Mouse (Mus musculus): ENCODE data around the gene Akap13. TPM values are rescaled to one million over a fixed set of nuclear protein-coding genes. Genes with fewer than 3 reads are reported as not detected.

Gene Akap13
- polyA plus RNA-seq, 1 experiment from 2014 or later = 17.4 TPM

DNA sequence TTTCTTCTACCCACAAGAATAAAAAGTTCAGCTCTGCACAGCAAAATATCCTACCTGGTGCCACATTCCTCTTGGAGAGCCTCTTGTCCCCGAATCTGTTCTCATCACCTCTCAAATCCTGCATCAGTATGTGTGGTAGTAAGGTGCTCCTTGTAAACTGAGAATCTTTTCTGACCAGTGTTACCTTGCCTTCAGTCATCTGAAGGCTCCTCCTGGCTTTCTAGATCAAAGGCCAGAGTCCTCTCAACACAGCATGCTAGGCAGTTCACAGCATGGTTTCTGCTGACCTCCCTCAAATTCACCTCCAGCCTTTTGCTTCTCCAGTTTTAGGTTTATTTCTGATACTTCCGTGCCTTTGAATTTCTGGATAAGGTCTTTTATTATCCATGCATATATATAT is 15.1 kb upstream of the Akap13 start:
- WGBS = 85% methylated on average over 2 of the region's 2 CpGs
- Histone ChIP-seq H3K27me3 (replicated peaks; ENCODE audit: control insufficient read depth, insufficient read depth, low read length) (no peaks in the 10 kb centered on the region), H3K9me3 (ENCODE audit: control insufficient read depth) (no peaks in the 10 kb centered on the region), H3K9ac (ENCODE audit: low read depth, low read length) (no peak overlapping the region), H3K4me1 (replicated peaks; ENCODE audit: control insufficient read depth, insufficient read depth, low read length) (no peaks in the 10 kb centered on the region), H3K27ac (ENCODE audit: low read depth, low read length) (no peak overlapping the region), H3K36me3 (ENCODE audit: control insufficient read depth, insufficient read depth) (no peaks in the 10 kb centered on the region), H3K4me2 (replicated peaks; ENCODE audit: low read depth) (no peak overlapping the region), H3K4me3 (ENCODE audit: low read depth, low read length) (no peak overlapping the region)
- ATAC-seq = no peak
- TF ChIP-seq CTCF (IDR thresholded peaks at IDR 0.05; ENCODE audit: low read depth) = no peak

- H3K4me3 ChIP-seq (ENCODE audit: low read depth, low read length) = no peak overlapping the region
- no peak for ATAC-seq
- no peak overlapping the region for H3K9ac ChIP-seq (ENCODE audit: low read depth, low read length)
- no peaks in the 10 kb centered on the region for H3K36me3 ChIP-seq (ENCODE audit: control insufficient read depth, insufficient read depth)
- H3K4me1 ChIP-seq (replicated peaks; ENCODE audit: control insufficient read depth, insufficient read depth, low read length) = no peaks in the 10 kb centered on the region
- H3K27ac ChIP-seq (ENCODE audit: low read depth, low read length) = no peak overlapping the region
- no peaks in the 10 kb centered on the region for H3K9me3 ChIP-seq (ENCODE audit: control insufficient read depth)
- H3K4me2 ChIP-seq (replicated peaks; ENCODE audit: low read depth) = no peak overlapping the region
- WGBS = 74% methylated on average over 2 of the region's 2 CpGs
- H3K27me3 ChIP-seq (replicated peaks; ENCODE audit: control insufficient read depth, insufficient read depth, low read length) = no peaks in the 10 kb centered on the region
- TF ChIP-seq CTCF (IDR thresholded peaks at IDR 0.05; ENCODE audit: low read depth) = no peak
These were observed 13.4 kb upstream of the Akap13 start for GRCm38 (mm10) chr7:75441947-75442346.

DNA sequence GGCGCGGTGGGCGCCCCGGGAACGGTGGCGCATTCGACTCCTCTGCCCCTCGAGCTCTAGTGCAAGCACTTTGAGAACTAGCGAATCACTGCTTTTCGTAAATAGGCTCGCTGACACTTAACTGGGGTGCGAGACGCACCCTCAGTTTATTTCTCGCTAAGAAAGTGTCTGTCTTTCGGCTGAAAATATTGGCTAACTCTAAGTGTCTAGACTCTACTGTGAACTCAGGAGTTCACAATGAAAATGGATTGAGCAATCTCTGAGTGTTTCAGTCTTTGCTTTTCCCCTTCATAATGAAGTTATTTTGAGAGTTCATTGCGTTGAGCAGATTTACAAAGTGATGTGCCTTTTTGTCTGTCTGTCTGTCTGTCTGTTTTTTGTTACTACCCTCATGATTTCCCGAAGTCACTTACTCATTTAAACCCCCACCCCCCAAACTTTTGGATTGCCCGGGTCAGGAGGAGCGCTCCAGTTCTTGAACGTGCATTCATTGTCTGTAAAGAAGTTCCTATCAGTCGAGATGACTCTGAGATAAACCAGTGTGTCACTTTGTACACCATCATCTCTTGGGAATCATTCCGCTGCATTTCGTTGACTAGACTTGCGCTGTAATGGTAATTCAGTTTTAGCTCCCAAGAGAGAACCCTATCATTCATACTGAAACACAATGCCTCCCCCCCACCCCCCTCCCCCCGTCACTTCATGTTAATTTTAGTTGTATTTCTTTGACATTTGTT is 986 bp downstream of the Akap13 start:
- H3K27ac ChIP-seq (ENCODE audit: low read depth, low read length) = peak overlapping the region; percentile 99
- 2% methylated on average over 25 of the region's 25 CpGs for WGBS
- H3K4me3 ChIP-seq (ENCODE audit: low read depth, low read length) = peak overlapping the region; percentile 93
- no peaks in the 10 kb centered on the region for H3K9me3 ChIP-seq (ENCODE audit: control insufficient read depth)
- ATAC-seq = no peak
- H3K4me1 ChIP-seq (replicated peaks; ENCODE audit: control insufficient read depth, insufficient read depth, low read length) = 0 out of 2 replicates have a peak, but pooled peaks cover 3% of the 10 kb centered on the region
- TF ChIP-seq CTCF (IDR thresholded peaks at IDR 0.05; ENCODE audit: low read depth) = no peak
- peak overlapping the region; percentile 85 for H3K4me2 ChIP-seq (replicated peaks; ENCODE audit: low read depth)
- no peaks in the 10 kb centered on the region for H3K36me3 ChIP-seq (ENCODE audit: control insufficient read depth, insufficient read depth)
- no peaks in the 10 kb centered on the region for H3K27me3 ChIP-seq (replicated peaks; ENCODE audit: control insufficient read depth, insufficient read depth, low read length)
- peak overlapping the region; percentile 93 for H3K9ac ChIP-seq (ENCODE audit: low read depth, low read length)

- no peak for ATAC-seq
- WGBS = 57% methylated on average over 1 of the region's 1 CpGs
- H3K4me2 ChIP-seq (replicated peaks; ENCODE audit: low read depth) = no peak overlapping the region
These were observed 5.0 kb downstream of the Akap13 start for GRCm38 (mm10) chr7:75460290-75460689.

GRCm38 (mm10) chr7:75463579-75464162 is 8.3 kb downstream of the Akap13 start:
- no peak overlapping the region for H3K4me2 ChIP-seq (replicated peaks; ENCODE audit: low read depth)
- H3K9ac ChIP-seq (ENCODE audit: low read depth, low read length) = no peak overlapping the region
- TF ChIP-seq CTCF (IDR thresholded peaks at IDR 0.05; ENCODE audit: low read depth) = no peak
- H3K4me3 ChIP-seq (ENCODE audit: low read depth, low read length) = no peak overlapping the region
- ATAC-seq = no peak
- no peak overlapping the region for H3K27ac ChIP-seq (ENCODE audit: low read depth, low read length)
- H3K4me1 ChIP-seq (replicated peaks; ENCODE audit: control insufficient read depth, insufficient read depth, low read length) = peaks cover 8% of the 10 kb centered on the region; the same call in 1 of the 2 replicates
- no peaks in the 10 kb centered on the region for H3K27me3 ChIP-seq (replicated peaks; ENCODE audit: control insufficient read depth, insufficient read depth, low read length)
- H3K36me3 ChIP-seq (ENCODE audit: control insufficient read depth, insufficient read depth) = no peaks in the 10 kb centered on the region
- no peaks in the 10 kb centered on the region for H3K9me3 ChIP-seq (ENCODE audit: control insufficient read depth)

More at GRCm38 (mm10) chr7:75460290-75460689, 5.0 kb downstream of the Akap13 start:
- no peaks in the 10 kb centered on the region for H3K36me3 ChIP-seq (ENCODE audit: control insufficient read depth, insufficient read depth)
- H3K4me1 ChIP-seq (replicated peaks; ENCODE audit: control insufficient read depth, insufficient read depth, low read length) = peaks cover 11% of the 10 kb centered on the region; the same call in 1 of the 2 replicates
- TF ChIP-seq CTCF (IDR thresholded peaks at IDR 0.05; ENCODE audit: low read depth) = no peak
- no peak overlapping the region for H3K9ac ChIP-seq (ENCODE audit: low read depth, low read length)
- no peaks in the 10 kb centered on the region for H3K9me3 ChIP-seq (ENCODE audit: control insufficient read depth)
- H3K27me3 ChIP-seq (replicated peaks; ENCODE audit: control insufficient read depth, insufficient read depth, low read length) = no peaks in the 10 kb centered on the region
- H3K27ac ChIP-seq (ENCODE audit: low read depth, low read length) = no peak overlapping the region
- H3K4me3 ChIP-seq (ENCODE audit: low read depth, low read length) = no peak overlapping the region

DNA sequence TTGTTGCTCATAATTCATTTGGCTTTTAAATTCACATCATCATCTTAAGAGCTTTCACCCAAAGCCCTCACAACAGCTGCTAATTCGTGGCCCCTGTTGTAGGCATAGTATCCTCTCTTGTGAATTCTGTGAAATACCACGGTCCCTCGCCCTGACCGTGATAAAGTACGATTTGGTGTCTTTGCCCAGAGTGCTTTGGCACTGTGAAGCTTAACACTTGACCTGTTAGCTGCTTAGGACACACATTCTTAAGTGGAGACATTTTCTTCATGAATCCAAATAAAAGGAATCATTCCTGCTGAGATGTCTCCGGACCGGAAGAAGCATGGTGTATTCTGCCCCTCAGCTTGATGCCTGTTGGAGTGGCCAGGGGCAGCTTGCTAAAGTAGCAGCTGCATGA is 12.5 kb downstream of the Akap13 start:
- H3K9me3 ChIP-seq (ENCODE audit: control insufficient read depth) = no peaks in the 10 kb centered on the region
- no peak for TF ChIP-seq CTCF (IDR thresholded peaks at IDR 0.05; ENCODE audit: low read depth)
- H3K27me3 ChIP-seq (replicated peaks; ENCODE audit: control insufficient read depth, insufficient read depth, low read length) = no peaks in the 10 kb centered on the region
- H3K36me3 ChIP-seq (ENCODE audit: control insufficient read depth, insufficient read depth) = no peaks in the 10 kb centered on the region
- peaks cover 13% of the 10 kb centered on the region; the same call in 1 of the 2 replicates for H3K4me1 ChIP-seq (replicated peaks; ENCODE audit: control insufficient read depth, insufficient read depth, low read length)
- H3K27ac ChIP-seq (ENCODE audit: low read depth, low read length) = no peak overlapping the region
- no peak overlapping the region for H3K4me2 ChIP-seq (replicated peaks; ENCODE audit: low read depth)
- 81% methylated on average over 7 of the region's 7 CpGs for WGBS
- ATAC-seq = no peak
- H3K4me3 ChIP-seq (ENCODE audit: low read depth, low read length) = no peak overlapping the region
- H3K9ac ChIP-seq (ENCODE audit: low read depth, low read length) = no peak overlapping the region

Data from intestine, postnatal 0 days (tissue).